Mouse (Mus musculus) thymus, adult 2 months (tissue): ENCODE results near the gene Ap4e1.

ENCODE experiments used
- CTCF ChIP-seq: fragments of 200-500 bp; IDR thresholded peaks from 2 replicates; pipeline ENCODE4 v1.5.1; 2012; ENCODE audit warnings: mild to moderate bottlenecking, control low read depth, low read length, moderate library complexity, borderline replicate concordance; ENCODE audit not compliant: control insufficient read depth, poor library complexity, insufficient read depth; ENCODE audit errors: extremely low read depth
- POLR2A ChIP-seq: fragments of 200-500 bp; IDR thresholded peaks from 2 replicates; pipeline ENCODE4 v1.6.1; 2012; ENCODE audit warnings: mild to moderate bottlenecking, low read length, control low read depth, moderate library complexity; ENCODE audit not compliant: control insufficient read depth, poor library complexity, insufficient read depth; ENCODE audit errors: extremely low read depth

- TF ChIP-seq POLR2A (no peak), CTCF (no peak)
Measured at GRCm38 (mm10) chr2:127070879-127071278, 62.4 kb downstream of the Ap4e1 start.
